Mouse (Mus musculus) small intestine, adult 2 months (tissue): ENCODE results near the gene Prmt1.

Source experiments
- CTCF ChIP-seq: fragments of 200-500 bp; IDR thresholded peaks from 2 replicates; pipeline ENCODE4 v1.5.1; 2012; ENCODE audit warnings: low read depth, mild to moderate bottlenecking, control low read depth, inconsistent platforms, low read length, moderate library complexity, mixed read lengths; ENCODE audit not compliant: insufficient replicate concordance, insufficient read length; ENCODE audit errors: extremely low read depth
- POLR2A ChIP-seq: fragments of 200-500 bp; IDR thresholded peaks from 2 replicates; pipeline ENCODE4 v1.6.1; 2012; ENCODE audit warnings: low read depth, mild to moderate bottlenecking, control low read depth, inconsistent platforms, low read length, moderate library complexity

- TF ChIP-seq CTCF: no peak
- no peak for TF ChIP-seq POLR2A
Observed at GRCm38 (mm10) chr7:44951960-44952359, 34.4 kb downstream of the Prmt1 start.
